Mouse (Mus musculus) neural tube, embryonic 15.5 days (tissue): ENCODE measurements around the gene Il15. TPM values are rescaled to one million over a fixed set of nuclear protein-coding genes. Genes with fewer than 3 reads are reported as not detected.

ENCODE experiments used
- ATAC-seq: fragments of 200-750 bp; cut with Nextera tagmentation; 2 replicates; pipeline ENCODE4 v1.8.0; 2017; ENCODE audit warnings: mild to moderate bottlenecking, moderate TSS enrichment, moderate library complexity; ENCODE audit not compliant: low FRiP score
- H3K27ac ChIP-seq: fragments of 300-500 bp; sonication (generic); replicated peaks from 2 replicates; pipeline ENCODE4 v1.5.1; 2015; ENCODE audit warnings: mild to moderate bottlenecking, inconsistent platforms
- H3K27me3 ChIP-seq: fragments of 300-500 bp; sonication (generic); replicated peaks from 2 replicates; pipeline ENCODE4 v1.6.1; 2015; ENCODE audit warnings: inconsistent platforms
- H3K36me3 ChIP-seq: fragments of 300-500 bp; sonication (generic); 2 replicates; pipeline ENCODE4 v1.6.1; 2015; ENCODE audit warnings: inconsistent platforms
- H3K4me1 ChIP-seq: fragments of 300-500 bp; sonication (generic); 2 replicates; pipeline ENCODE4 v1.6.1; 2015; ENCODE audit warnings: inconsistent platforms
- H3K4me2 ChIP-seq: fragments of 300-500 bp; sonication (generic); 2 replicates; pipeline ENCODE4 v1.6.1; 2015; ENCODE audit warnings: inconsistent platforms, mild to moderate bottlenecking, moderate library complexity
- H3K4me3 ChIP-seq: fragments of 300-500 bp; sonication (generic); replicated peaks from 2 replicates; pipeline ENCODE4 v1.5.1; 2015; ENCODE audit warnings: mild to moderate bottlenecking, inconsistent platforms
- H3K9ac ChIP-seq: fragments of 300-500 bp; sonication (generic); replicated peaks from 2 replicates; pipeline ENCODE4 v1.6.1; 2015; ENCODE audit warnings: mild to moderate bottlenecking, inconsistent platforms
- H3K9me3 ChIP-seq: fragments of 300-500 bp; sonication (generic); replicated peaks from 2 replicates; pipeline ENCODE4 v1.6.1; 2016; ENCODE audit warnings: inconsistent platforms
- WGBS: fragments of 180-500 bp; shearing (Covaris S2); methylation state at CpG from one replicate; pipeline ENCODE4 v1.1.7; 2015; ENCODE audit warnings: mixed read lengths; 5-methylcytosine and 5-hydroxymethylcytosine counted together
- polyA plus RNA-seq: library from polyadenylated mRNA; unstranded; fragments of >200 nt; fragmentation: Nextera tagmentation; extraction: Ambion mirVana; gene quantifications from 2 replicates; pipeline ENCODE4 v1.2.1, GENCODE M21; 2015

Il15 gene
- 1.5 and 4.1 TPM in 2 replicates for polyA plus RNA-seq

GRCm38 (mm10) chr8:82402686-82403330 is at the start of gene Il15:
Gene Il15, minus strand, starts transcription at chr8:82403222.
- Histone ChIP-seq H3K9me3 (no peaks in the 10 kb centered on the region), H3K4me3 (peak within 1 kb of the TSS; percentile 35), H3K27ac (no peak within 1 kb of the TSS), H3K4me2 (peak within 1 kb of the TSS; percentile 63), H3K4me1 (peaks cover 13% of the 10 kb centered on the region; the same call in 1 of the 2 replicates), H3K9ac (peak within 1 kb of the TSS; percentile 40; the same call in 1 of the 2 replicates), H3K36me3 (no peaks in the 10 kb centered on the region), H3K27me3 (no peaks in the 10 kb centered on the region)
- 22% methylated on average over 13 of the region's 13 CpGs for WGBS
- no peak for ATAC-seq

- Histone ChIP-seq H3K9ac (no peak overlapping the region), H3K27ac (no peak overlapping the region), H3K9me3 (no peaks in the 10 kb centered on the region), H3K4me1 (no peaks in the 10 kb centered on the region), H3K36me3 (no peaks in the 10 kb centered on the region), H3K27me3 (no peaks in the 10 kb centered on the region), H3K4me2 (no peak overlapping the region), H3K4me3 (no peak overlapping the region)
- ATAC-seq = no peak
Observed at GRCm38 (mm10) chr8:82444897-82445296, 41.9 kb upstream of the Il15 start.

DNA sequence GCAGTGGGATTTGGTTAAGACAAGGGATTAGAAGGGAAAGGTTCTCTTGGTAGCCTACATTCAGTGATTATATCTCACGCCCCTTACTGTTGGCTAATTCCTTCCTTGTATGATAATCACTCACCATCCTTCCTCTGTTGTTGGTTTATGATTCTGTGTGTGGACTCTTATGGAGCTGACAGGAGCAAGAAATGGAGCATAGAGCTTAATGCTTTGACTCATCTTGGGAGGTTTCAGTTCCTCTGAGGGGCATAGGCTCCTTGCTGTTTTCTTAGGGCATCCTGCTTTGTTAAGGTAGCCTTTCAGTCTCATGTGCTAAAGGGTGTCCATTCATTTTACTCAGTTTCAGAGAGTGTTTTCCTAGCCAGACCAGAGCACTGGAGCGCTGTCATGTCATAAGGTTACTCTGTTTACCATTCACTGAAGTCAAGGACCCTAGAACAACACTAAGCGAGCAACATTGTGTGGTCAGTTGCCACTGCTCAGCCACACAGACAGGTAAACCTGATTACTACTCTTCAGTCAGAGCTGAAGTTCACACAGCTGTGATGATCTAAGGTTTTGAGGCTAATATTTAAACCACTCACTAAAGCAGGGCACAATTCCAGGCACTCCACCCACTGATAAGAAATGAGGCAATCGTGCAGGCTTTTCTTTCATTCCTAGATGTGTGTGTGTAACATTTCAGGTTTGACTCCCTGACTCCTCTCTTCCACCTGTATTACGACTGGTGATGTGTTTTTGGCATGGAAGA is 13.7 kb upstream of the Il15 start:
- WGBS = 89% methylated on average over 5 of the region's 5 CpGs
- Histone ChIP-seq H3K9me3 (no peaks in the 10 kb centered on the region), H3K27me3 (no peaks in the 10 kb centered on the region), H3K27ac (no peak overlapping the region), H3K4me3 (no peak overlapping the region), H3K36me3 (no peaks in the 10 kb centered on the region), H3K4me1 (no peaks in the 10 kb centered on the region), H3K4me2 (no peak overlapping the region), H3K9ac (no peak overlapping the region)
- ATAC-seq = no peak

- H3K27ac ChIP-seq = no peak overlapping the region
- H3K27me3 ChIP-seq = no peaks in the 10 kb centered on the region
- no peak for ATAC-seq
- WGBS = 81% methylated on average over 1 of the region's 1 CpGs
- no peak overlapping the region for H3K4me2 ChIP-seq
- H3K9me3 ChIP-seq = no peaks in the 10 kb centered on the region
- H3K4me1 ChIP-seq = no peaks in the 10 kb centered on the region
- no peak overlapping the region for H3K9ac ChIP-seq
- no peaks in the 10 kb centered on the region for H3K36me3 ChIP-seq
- no peak overlapping the region for H3K4me3 ChIP-seq
Observed at GRCm38 (mm10) chr8:82415485-82415884, 12.5 kb upstream of the Il15 start.

DNA sequence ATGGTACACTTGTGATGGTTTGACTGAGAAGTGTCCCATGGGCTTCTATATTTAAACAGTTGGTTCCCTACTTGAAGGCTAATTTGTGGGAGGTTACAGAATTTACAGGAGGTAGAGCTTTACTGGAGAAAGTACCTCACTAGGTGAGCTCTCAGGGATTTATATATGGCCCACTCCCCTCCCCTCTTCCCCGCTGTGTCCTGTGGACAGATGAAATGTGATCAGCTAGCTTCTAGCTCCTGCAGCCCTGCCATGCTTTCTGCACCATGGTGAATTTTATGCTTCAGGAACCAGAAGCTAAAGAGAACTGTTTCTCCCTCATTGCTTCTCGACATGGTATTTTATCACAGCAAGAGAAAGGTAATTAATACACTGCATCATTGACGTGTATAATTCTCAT is 7.1 kb upstream of the Il15 start:
- no peak for ATAC-seq
- H3K4me2 ChIP-seq = no peak overlapping the region
- H3K36me3 ChIP-seq = no peaks in the 10 kb centered on the region
- no peak overlapping the region for H3K9ac ChIP-seq
- no peaks in the 10 kb centered on the region for H3K9me3 ChIP-seq
- H3K4me3 ChIP-seq = no peak overlapping the region
- 67% methylated on average over 3 of the region's 3 CpGs for WGBS
- H3K27ac ChIP-seq = no peak overlapping the region
- H3K27me3 ChIP-seq = no peaks in the 10 kb centered on the region
- no peaks in the 10 kb centered on the region for H3K4me1 ChIP-seq

DNA sequence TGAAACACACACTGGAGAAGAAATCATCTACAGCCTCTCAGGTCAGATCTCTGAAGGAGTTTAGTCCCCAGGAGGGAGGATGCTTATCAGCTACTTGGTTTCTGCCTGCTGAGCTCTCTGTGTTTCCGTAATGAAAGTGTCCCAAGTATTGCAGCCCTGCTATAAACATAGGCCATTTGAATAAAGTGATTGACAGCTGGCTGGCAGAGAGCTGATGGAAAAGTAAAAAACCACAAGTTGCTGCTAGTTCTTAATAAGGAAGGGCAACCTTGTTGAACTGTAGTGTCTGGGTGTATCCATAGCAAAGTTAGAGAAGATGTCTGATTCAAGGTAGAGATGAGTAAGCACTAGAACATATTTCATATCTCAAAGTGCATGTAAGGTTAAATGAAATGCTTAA is 4.0 kb upstream of the Il15 start:
- H3K4me2 ChIP-seq = no peak overlapping the region
- H3K9me3 ChIP-seq = no peaks in the 10 kb centered on the region
- H3K36me3 ChIP-seq = no peaks in the 10 kb centered on the region
- H3K9ac ChIP-seq = no peak overlapping the region
- ATAC-seq = no peak
- H3K27me3 ChIP-seq = no peaks in the 10 kb centered on the region
- no peak overlapping the region for H3K4me3 ChIP-seq
- peaks cover 11% of the 10 kb centered on the region; the same call in 1 of the 2 replicates for H3K4me1 ChIP-seq
- no peak overlapping the region for H3K27ac ChIP-seq
- WGBS = 70% methylated on average over 1 of the region's 1 CpGs

DNA sequence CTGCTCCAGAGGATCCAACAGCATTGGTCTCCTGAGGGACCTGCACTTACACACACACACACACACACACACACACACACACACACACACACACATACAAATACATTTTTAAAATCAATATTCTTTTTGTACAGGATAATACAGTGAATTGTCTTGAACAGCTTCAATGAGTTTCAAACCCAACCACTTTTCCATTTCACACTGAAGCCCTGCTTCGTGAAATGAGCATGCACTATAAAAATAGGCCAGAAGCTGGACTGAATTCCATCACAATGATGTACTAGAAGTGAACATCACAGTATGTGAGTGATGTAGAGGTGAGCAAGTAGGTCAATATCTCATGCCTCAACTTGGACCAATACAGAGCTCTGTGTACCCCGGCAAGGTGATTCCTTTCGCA is 1.0 kb upstream of the Il15 start:
- H3K9me3 ChIP-seq = no peaks in the 10 kb centered on the region

GRCm38 (mm10) chr8:82402261-82402685 is 749 bp downstream of the Il15 start:
- WGBS = under 1% methylated on average over 13 of the region's 13 CpGs
- ATAC-seq = no peak

More for the DNA sequence above, 1.0 kb upstream of the Il15 start:
- no peak for ATAC-seq
- peaks cover 13% of the 10 kb centered on the region; the same call in 1 of the 2 replicates for H3K4me1 ChIP-seq
- H3K27ac ChIP-seq = no peak overlapping the region
- H3K4me2 ChIP-seq = no peak overlapping the region
- no peak overlapping the region for H3K9ac ChIP-seq
- no peak overlapping the region for H3K4me3 ChIP-seq
- H3K27me3 ChIP-seq = no peaks in the 10 kb centered on the region
- no peaks in the 10 kb centered on the region for H3K36me3 ChIP-seq
- WGBS = 98% methylated on average over 3 of the region's 3 CpGs

DNA sequence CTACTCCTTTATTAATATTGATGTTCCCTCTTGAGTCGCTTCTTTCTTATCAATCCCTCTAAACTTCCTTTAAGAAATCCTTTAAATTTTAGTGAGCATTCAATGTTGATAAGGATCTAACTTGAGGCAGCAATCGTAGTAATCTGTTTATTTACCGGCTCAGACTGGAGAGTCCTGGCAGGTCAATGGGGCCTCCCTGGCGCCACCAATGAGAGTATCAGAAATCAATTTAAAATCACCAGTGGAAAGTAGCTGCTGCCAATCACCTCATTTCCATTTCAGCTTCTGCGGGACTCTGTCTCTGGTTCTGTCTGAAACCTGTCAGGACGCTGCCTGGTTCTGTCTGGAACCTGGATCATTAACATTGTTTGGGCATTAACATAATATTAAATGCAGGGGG is 1.5 kb downstream of the Il15 start:
- Histone ChIP-seq H3K4me1 (peaks cover 13% of the 10 kb centered on the region; the same call in 1 of the 2 replicates), H3K4me2 (peak overlapping the region; percentile 63), H3K9me3 (no peaks in the 10 kb centered on the region), H3K36me3 (no peaks in the 10 kb centered on the region), H3K4me3 (peak overlapping the region; percentile 35; the same call in 1 of the 2 replicates), H3K9ac (no peak overlapping the region), H3K27ac (no peak overlapping the region), H3K27me3 (no peaks in the 10 kb centered on the region)
- ATAC-seq = no peak
- 62% methylated on average over 6 of the region's 6 CpGs for WGBS

More at GRCm38 (mm10) chr8:82402261-82402685, 749 bp downstream of the Il15 start:
- Histone ChIP-seq H3K4me2 (peak overlapping the region; percentile 63), H3K9ac (peak overlapping the region; percentile 40; the same call in 1 of the 2 replicates), H3K27me3 (no peaks in the 10 kb centered on the region), H3K4me3 (peak overlapping the region; percentile 35), H3K9me3 (no peaks in the 10 kb centered on the region), H3K4me1 (peaks cover 13% of the 10 kb centered on the region; the same call in 1 of the 2 replicates), H3K36me3 (no peaks in the 10 kb centered on the region), H3K27ac (no peak overlapping the region)

GRCm38 (mm10) chr8:82401059-82401458 is 2.0 kb downstream of the Il15 start:
- no peaks in the 10 kb centered on the region for H3K9me3 ChIP-seq
- H3K9ac ChIP-seq = no peak overlapping the region
- H3K27me3 ChIP-seq = no peaks in the 10 kb centered on the region
- no peaks in the 10 kb centered on the region for H3K36me3 ChIP-seq
- no peak overlapping the region for H3K27ac ChIP-seq
- 67% methylated on average over 2 of the region's 2 CpGs for WGBS
- no peak overlapping the region for H3K4me3 ChIP-seq
- no peak overlapping the region for H3K4me2 ChIP-seq
- no peak for ATAC-seq
- H3K4me1 ChIP-seq = peaks cover 13% of the 10 kb centered on the region; the same call in 1 of the 2 replicates

- no peaks in the 10 kb centered on the region for H3K27me3 ChIP-seq
- no peak overlapping the region for H3K9ac ChIP-seq
- no peaks in the 10 kb centered on the region for H3K36me3 ChIP-seq
- peaks cover 13% of the 10 kb centered on the region; the same call in 1 of the 2 replicates for H3K4me1 ChIP-seq
- no peak overlapping the region for H3K4me3 ChIP-seq
- H3K4me2 ChIP-seq = no peak overlapping the region
- WGBS = 39% methylated on average over 2 of the region's 2 CpGs
- no peaks in the 10 kb centered on the region for H3K9me3 ChIP-seq
- no peak overlapping the region for H3K27ac ChIP-seq
- ATAC-seq = no peak
Observed at GRCm38 (mm10) chr8:82400376-82400775, 2.6 kb downstream of the Il15 start.

DNA sequence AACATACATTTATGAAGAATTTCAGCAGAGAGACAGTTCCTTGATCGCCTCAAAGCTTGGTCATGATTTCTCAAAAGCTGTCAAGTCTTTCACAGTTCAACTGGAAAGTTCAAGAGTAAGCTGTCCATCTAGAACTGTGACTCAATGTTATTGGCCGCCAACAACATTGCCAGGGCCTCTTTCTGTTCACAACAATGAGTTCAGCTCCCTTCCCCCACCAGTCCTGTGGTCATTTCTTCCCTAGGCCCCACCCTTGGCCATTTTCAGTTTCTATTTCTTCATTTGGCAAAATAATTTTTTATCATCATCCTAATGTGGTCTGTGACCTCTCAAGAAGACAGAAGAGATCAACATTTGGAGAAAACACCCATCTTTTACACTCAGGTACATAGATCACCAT is 4.5 kb downstream of the Il15 start:
- peaks cover 13% of the 10 kb centered on the region; the same call in 1 of the 2 replicates for H3K4me1 ChIP-seq
- 84% methylated on average over 2 of the region's 2 CpGs for WGBS
- no peaks in the 10 kb centered on the region for H3K27me3 ChIP-seq
- H3K36me3 ChIP-seq = no peaks in the 10 kb centered on the region
- no peak overlapping the region for H3K4me3 ChIP-seq
- H3K9me3 ChIP-seq = no peaks in the 10 kb centered on the region
- no peak for ATAC-seq
- H3K9ac ChIP-seq = no peak overlapping the region
- H3K4me2 ChIP-seq = no peak overlapping the region
- no peak overlapping the region for H3K27ac ChIP-seq
